Mouse (Mus musculus): ENCODE data around the gene Fam213b. TPM values are rescaled to one million over a fixed set of nuclear protein-coding genes. Genes with fewer than 3 reads are reported as not detected.

Fam213b gene
- total RNA-seq, 2 experiments from 2014 or later, result 67.9 to 100 TPM

- no peak overlapping the region for H3K27ac ChIP-seq
- H3K4me3 ChIP-seq, result no peak overlapping the region
- no peak for TF ChIP-seq CTCF (IDR thresholded peaks at IDR 0.05)
- DNase-seq, result no peak
- intact Hi-C loops (cut with DNase I), result no loop called here
These were observed 15.8 kb upstream of the Fam213b start for GRCm38 (mm10) chr4:154914707-154915106.

DNA sequence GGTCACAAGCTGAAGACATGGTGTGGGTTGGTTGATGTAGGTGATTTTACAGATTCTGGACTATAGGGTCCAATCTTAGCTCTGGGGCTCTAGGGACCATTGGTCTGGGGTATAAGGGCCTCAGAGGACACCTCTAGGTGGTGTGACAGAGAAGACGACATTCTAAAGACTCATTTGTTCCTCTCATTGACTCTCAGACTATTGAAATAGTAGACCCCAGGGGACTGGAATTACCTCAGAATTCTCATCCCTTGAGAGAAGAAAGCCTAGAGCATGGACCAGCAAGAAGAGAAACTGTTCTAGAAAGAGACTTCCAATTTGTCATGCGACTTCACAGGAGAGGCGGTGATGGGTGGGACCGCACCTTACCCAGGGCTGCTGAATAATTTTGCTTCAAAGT lies 15.3 kb upstream of the Fam213b start:
- Histone ChIP-seq H3K27ac (no peak overlapping the region), H3K4me3 (no peak overlapping the region)
- TF ChIP-seq CTCF (IDR thresholded peaks at IDR 0.05), result no peak
- DNase-seq, result no peak
- intact Hi-C loops (cut with DNase I), result no loop called here

- Histone ChIP-seq H3K27ac (no peak overlapping the region), H3K4me3 (no peak overlapping the region)
- no peak for DNase-seq
- intact Hi-C loops (cut with DNase I), result no loop called here
- TF ChIP-seq CTCF (IDR thresholded peaks at IDR 0.05), result no peak
These were observed 14.9 kb upstream of the Fam213b start for GRCm38 (mm10) chr4:154913845-154914244.

DNA sequence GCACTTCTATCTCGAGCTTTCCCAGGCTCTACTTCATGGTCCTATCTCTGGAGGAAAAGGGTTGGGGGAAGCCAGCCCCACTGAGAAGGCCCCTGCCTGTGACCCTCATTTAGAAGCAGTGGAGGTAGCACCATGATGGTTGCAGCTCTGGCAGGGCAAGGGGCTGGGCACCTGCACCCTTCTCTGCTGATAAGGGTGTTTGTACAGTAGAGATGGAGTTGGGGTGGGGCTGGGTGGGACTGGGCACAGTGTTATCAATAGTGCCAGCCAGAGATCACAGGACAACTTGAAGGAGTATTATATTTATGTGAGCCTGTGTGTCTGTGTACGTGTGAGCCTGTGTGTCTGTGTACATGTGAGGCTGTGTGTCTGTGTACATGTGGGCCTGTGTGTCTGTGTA lies 12.7 kb upstream of the Fam213b start:
- intact Hi-C loops (cut with DNase I), result no loop called here

GRCm38 (mm10) chr4:154910606-154911522 lies 11.9 kb upstream of the Fam213b start:
- peak overlapping the region; percentile 1; the same call in 1 of the 2 replicates for H3K27ac ChIP-seq
- no peak for TF ChIP-seq CTCF (IDR thresholded peaks at IDR 0.05)
- no peak overlapping the region for H3K4me3 ChIP-seq
- intact Hi-C loops (cut with DNase I), result no loop called here
- DNase-seq, result no peak

More for the DNA sequence above, 12.7 kb upstream of the Fam213b start:
- TF ChIP-seq CTCF (IDR thresholded peaks at IDR 0.05), result no peak
- no peak for DNase-seq
- Histone ChIP-seq H3K27ac (no peak overlapping the region), H3K4me3 (no peak overlapping the region)

DNA sequence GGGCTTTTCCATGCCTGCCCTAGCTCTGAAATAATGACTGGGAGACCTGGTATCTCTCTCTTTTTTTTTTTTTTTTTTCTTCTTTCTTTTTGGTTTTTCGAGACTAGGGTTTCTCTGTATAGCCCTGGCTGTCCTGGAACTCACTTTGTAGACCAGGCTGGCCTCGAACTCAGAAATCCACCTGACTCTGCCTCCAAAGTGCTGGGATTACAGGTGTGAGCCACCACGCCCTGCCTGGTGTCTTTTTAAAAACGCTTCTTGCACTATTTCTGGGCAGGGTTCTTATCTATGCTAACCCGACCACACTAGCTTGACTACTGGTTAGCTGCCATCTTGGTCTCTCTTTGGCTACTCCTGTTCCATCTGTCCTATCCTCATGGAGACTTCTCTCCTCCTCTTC lies 9.6 kb upstream of the Fam213b start:
- intact Hi-C loops (cut with DNase I), result no loop called here
- TF ChIP-seq CTCF (IDR thresholded peaks at IDR 0.05), result no peak
- H3K27ac ChIP-seq, result no peak overlapping the region
- no peak overlapping the region for H3K4me3 ChIP-seq
- no peak for DNase-seq

- Histone ChIP-seq H3K4me3 (no peak overlapping the region), H3K27ac (no peak overlapping the region)
- DNase-seq, result peak; percentile 71
- intact Hi-C loops (cut with DNase I), result loop anchor here (2.0 kb wide), 1 partner anchor 31 kb away; no protein-coding TSS in a partner anchor
- peak; percentile 89 for TF ChIP-seq CTCF (IDR thresholded peaks at IDR 0.05)
These were observed 8.9 kb upstream of the Fam213b start for GRCm38 (mm10) chr4:154907833-154908232.

- no peak overlapping the region for H3K27ac ChIP-seq
- peak overlapping the region; percentile 46 for H3K4me3 ChIP-seq
- DNase-seq, result peak; percentile 65
- TF ChIP-seq CTCF (IDR thresholded peaks at IDR 0.05), result no peak
- intact Hi-C loops (cut with DNase I), result no loop called here
These were observed 5.5 kb upstream of the Fam213b start for GRCm38 (mm10) chr4:154904185-154905071.

DNA sequence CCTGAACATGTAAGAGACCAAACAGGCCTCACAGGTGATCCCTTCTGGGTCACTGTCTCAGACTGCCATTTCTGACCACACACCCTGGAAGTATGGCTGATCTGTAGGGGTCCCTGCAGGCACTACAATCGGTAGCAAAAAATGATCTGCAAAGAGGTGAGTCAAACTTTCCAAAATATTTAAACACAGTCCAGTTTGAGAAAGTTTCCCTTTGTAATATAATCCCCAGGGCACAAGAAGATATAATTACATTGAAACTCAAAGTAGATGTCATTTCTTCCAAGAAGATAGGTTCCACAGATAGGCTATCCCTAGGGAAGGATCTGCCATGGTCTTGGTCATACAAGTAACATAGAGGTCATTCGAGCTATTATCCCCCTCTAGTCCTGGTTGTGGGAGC lies 3.4 kb upstream of the Fam213b start:
- intact Hi-C loops (cut with DNase I), result no loop called here
- no peak for TF ChIP-seq CTCF (IDR thresholded peaks at IDR 0.05)
- H3K27ac ChIP-seq, result no peak overlapping the region
- H3K4me3 ChIP-seq, result no peak overlapping the region
- no peak for DNase-seq

DNA sequence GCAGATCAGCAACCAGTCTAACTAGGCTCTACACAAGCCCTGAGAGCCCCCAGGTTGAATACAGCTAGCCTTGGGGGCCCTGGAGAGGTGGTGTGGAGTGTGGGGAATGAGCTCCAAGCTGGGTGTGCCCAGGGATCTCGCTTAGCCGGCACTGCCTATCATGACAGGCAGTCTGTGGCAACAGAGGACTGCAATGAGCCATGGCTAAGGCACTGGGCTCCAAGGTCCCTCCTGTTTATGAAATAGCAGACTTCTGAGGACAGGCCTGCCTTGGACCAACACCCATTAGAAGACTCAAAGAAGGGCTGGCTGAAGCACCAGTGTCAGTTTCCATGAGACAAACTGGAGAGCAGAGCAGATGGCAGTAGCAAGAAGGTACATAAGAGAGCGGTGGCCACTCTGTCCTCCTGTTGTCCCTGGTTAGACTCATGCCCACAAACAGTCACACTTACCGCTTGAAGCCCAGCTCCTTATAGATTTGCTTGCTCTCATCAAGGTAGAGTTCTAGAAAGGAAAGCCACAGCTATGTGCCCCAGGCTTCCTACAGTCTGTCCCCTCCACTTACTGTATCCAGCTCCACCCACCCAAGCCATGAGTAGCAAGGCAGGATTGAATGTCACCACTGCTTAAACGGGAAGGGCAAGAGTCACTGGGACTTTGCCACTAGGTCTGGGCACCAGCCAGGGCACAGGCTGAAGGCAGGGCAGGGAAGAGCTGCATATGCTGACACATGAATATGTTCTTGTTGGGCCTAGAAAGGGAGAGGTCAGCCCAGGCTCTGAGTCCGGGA lies 1.1 kb downstream of the Fam213b start:
- peak; percentile 90 for DNase-seq
- no peak for TF ChIP-seq CTCF (IDR thresholded peaks at IDR 0.05)
- peak overlapping the region; percentile 83 for H3K4me3 ChIP-seq
- H3K27ac ChIP-seq, result peak overlapping the region; percentile 90
- intact Hi-C loops (cut with DNase I), result no loop called here

DNA sequence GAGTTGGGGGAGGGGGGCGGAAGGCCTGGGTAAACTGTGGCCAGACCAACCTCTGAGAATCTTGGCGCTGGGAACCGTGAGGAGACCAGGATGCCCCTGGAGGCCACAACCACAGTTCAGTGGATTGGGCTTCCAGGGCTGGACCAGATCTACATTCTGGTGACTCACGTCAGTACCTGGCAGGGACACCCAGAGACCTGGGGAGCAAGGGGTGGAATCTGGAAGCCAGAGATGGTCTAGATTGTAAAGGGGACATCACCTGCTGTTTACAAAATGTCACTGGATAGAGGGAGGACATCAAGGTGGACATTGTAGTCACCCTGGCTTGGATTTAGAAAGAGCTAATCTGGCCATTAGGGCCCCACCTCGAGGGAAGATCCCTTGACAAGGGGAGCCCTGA lies 3.4 kb downstream of the Fam213b start:
- no peak for DNase-seq
- H3K4me3 ChIP-seq, result no peak overlapping the region
- H3K27ac ChIP-seq, result no peak overlapping the region
- no peak for TF ChIP-seq CTCF (IDR thresholded peaks at IDR 0.05)
- intact Hi-C loops (cut with DNase I), result no loop called here

GRCm38 (mm10) chr4:154890887-154891286 lies 8.0 kb downstream of the Fam213b start:
- intact Hi-C loops (cut with DNase I), result no loop called here
- TF ChIP-seq CTCF (IDR thresholded peaks at IDR 0.05), result no peak
- Histone ChIP-seq H3K4me3 (no peak overlapping the region), H3K27ac (no peak overlapping the region)
- DNase-seq, result no peak

All from gastrocnemius, adult 2 months (tissue).